Mouse (Mus musculus) spleen, postnatal 10 days (tissue): ENCODE measurements around the gene Vmn1r80.
"Not testable (repeated sequence)": the region's sequence is repeated elsewhere in the genome, so short reads cannot be mapped to it uniquely, and the experiment has no call there.

Experiments
- DNase-seq, 2 experiments: peaks; one replicate each; pipeline ENCODE4 v3.0.0; 2021 to 2022; ENCODE audit warnings: low spot score in 2 of 2

Gene Vmn1r80

DNA sequence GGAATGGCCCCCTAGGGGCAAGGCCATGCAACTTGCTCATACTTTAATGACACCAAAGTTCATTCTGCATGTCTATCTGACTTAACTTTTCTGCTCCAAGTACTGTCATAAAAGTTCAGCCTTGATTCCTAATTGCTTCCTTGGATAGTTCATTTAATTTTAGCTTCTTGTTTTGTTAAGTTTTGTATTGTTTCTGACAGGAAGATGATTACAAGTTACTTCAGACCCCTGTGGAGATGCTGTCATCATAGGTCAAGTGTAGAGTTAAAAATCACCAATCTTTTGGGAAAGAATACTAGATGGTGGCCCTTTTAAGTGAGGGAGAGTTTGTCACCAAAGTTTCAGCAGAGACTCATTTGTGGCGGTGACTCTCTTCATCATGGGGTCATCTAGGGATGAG, at the start of gene Vmn1r80:
Vmn1r80 (plus strand) TSS at position 301 of the 400 bp plus-strand sequence.
- no peak for DNase-seq

DNA sequence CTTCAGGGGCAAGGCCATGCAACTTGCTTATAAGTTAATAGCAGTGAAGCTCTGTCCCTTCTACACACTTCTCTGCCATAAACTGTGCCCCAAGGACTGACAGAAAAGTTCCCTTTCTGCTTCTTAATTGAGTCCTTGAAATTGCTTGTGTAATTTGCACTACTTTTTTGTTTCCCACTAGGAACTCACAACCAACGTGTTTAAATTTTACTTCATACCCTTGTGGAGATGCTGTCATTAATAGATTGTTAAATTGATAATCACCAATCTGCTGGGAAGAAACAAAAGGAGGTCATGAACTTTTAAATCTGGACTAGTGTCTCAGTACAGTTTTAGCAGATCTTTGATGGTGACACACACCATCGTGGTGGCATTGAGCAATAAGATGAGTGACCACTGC, 39.1 kb upstream of the Vmn1r80 start, which contains the start of gene Vmn1r78:
Vmn1r78 (plus strand) TSS at position 301 of the 400 bp plus-strand sequence.
- DNase-seq, result no peak

DNA sequence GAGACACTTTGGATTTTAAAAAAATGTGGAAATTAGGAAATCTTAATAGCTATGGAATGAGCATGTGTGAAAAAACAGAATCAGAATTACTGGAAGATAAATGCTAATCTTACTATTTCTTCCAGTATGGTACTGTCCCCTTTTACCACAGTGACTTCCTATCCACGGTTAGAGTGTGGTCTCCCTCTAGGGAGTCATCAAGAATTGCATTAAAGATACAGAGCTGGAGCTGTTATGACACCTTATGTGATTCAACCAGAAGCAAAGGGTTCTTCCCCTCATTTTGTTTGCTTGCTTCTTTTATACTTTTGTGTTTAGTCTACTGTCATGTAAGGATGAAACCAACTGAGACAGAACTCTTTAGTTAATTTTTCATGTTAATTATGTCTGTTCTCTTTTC, 32.6 kb upstream of the Vmn1r80 start:
- not testable (repeated sequence) for DNase-seq

DNA sequence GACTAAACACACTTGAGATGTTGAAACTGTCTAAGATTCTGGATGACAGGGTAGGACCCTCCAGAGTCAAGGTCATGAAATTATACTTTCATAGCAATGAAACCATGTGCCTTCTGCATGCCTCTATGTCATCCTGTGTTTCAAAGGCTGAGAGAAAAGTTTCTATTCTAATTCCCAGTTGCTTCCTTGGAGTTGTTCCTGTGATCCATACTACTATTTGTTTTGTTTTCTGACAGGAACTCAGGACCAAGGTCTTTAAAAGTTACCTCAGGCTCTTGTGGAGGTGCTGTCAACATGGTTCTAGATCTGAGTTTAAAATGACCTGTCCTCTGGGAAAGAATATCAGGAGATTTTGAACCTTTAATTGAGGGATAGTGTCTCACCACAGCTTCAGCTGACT, 18.1 kb upstream of the Vmn1r80 start, which contains the start of gene Vmn1r79:
Vmn1r79 (plus strand) TSS at position 301 of the 400 bp plus-strand sequence.
- not testable (repeated sequence) for DNase-seq

DNA sequence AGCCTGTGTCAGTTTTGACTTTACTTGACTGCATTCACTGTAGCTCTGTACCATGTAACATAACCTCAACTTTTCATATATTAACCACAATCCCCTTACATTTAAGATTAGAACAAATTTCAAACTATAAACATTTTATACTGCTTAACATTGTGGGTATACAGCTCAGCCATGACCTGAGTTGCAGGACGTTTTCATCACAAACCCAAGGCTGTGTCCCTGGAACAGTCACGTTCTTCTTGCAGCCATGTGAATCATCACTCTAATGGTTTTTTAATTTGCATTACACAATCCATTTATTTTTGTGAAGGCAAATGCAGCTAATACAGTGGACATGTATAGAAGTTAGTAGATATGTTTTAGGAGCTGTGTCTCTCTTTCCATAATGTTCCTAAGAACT, 16.2 kb upstream of the Vmn1r80 start:
- DNase-seq, result not testable (repeated sequence)

DNA sequence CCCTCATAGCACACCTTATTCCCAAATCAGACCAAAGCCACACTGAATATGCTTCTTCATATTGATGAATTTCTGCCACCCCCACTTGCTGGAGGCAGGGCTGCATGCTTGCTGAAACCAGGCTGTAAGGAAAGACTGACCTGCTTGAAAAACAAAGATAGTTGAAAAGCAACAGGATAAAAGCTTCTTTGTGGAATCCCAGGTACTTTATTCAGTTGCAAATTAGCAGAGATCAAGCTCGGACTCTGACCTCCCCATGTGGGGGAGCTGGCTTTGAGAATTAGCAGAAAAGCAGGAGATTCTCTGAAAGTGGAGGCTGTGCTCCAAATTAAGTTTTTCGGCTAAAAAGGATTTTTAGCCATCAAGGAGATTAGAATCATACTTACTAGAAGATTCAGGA, 15.1 kb downstream of the Vmn1r80 start:
- DNase-seq, result no peak
